Mouse (Mus musculus) ES-E14 (cell line): ENCODE measurements around the gene Hps3. TPM values are rescaled to one million over a fixed set of nuclear protein-coding genes. Genes with fewer than 3 reads are reported as not detected.

ENCODE experiments used
- DNase-seq: peaks from one replicate; pipeline ENCODE4 v3.0.0-alpha.2; 2013; ENCODE audit warnings: low read depth, low spot score
- H3K27ac ChIP-seq: 2 replicates; pipeline ENCODE4 v1.5.1; 2012; ENCODE audit warnings: low read depth, mild to moderate bottlenecking, low read length, moderate library complexity, mixed read lengths; ENCODE audit not compliant: poor library complexity, insufficient read depth, severe bottlenecking
- H3K36me3 ChIP-seq: 2 replicates; pipeline ENCODE4 v1.6.1; 2012; ENCODE audit warnings: mild to moderate bottlenecking, low read length, moderate library complexity, mixed read lengths; ENCODE audit not compliant: control insufficient read depth, poor library complexity, insufficient read depth, severe bottlenecking
- H3K4me1 ChIP-seq, 2 experiments: fragments of 150-350 bp in 1 of 2; sonication (generic) in 1 of 2; 2 replicates each; pipeline ENCODE4 v1.6.1; 2012; ENCODE audit warnings: low read length in 2 of 2, mild to moderate bottlenecking in 1 of 2, mixed read lengths in 1 of 2; ENCODE audit not compliant: control insufficient read depth in 2 of 2, insufficient read depth in 2 of 2, poor library complexity in 1 of 2
- H3K4me3 ChIP-seq, 2 experiments: fragments of 150-350 bp in 1 of 2; sonication (generic) in 1 of 2; 2 replicates each; pipeline ENCODE4 v1.5.1; 2012; ENCODE audit warnings: low read length in 2 of 2, low read depth in 1 of 2, mild to moderate bottlenecking in 1 of 2, mixed read lengths in 1 of 2; ENCODE audit not compliant: insufficient read depth in 1 of 2, poor library complexity in 1 of 2, severe bottlenecking in 1 of 2
- H3K9ac ChIP-seq: 2 replicates; pipeline ENCODE4 v1.6.1; 2012; ENCODE audit warnings: low read depth, mild to moderate bottlenecking, low read length, mixed read lengths; ENCODE audit not compliant: poor library complexity, insufficient read depth, severe bottlenecking
- H3K9me3 ChIP-seq: fragments of 150-350 bp; sonication (generic); 2 replicates; pipeline ENCODE4 v1.6.1; 2012; ENCODE audit warnings: low read depth, mild to moderate bottlenecking, low read length; ENCODE audit not compliant: control insufficient read depth, insufficient read depth
- CHD2 ChIP-seq: IDR thresholded peaks from 2 replicates; pipeline ENCODE4 v1.6.1; 2014; ENCODE audit warnings: mild to moderate bottlenecking, low read depth, low read length, inconsistent platforms
- HCFC1 ChIP-seq: IDR thresholded peaks from 2 replicates; pipeline ENCODE4 v1.6.1; 2012; ENCODE audit warnings: low read length, inconsistent platforms, borderline replicate concordance; ENCODE audit not compliant: insufficient read depth
- MAFK ChIP-seq: IDR thresholded peaks from 2 replicates; pipeline ENCODE4 v1.6.1; 2014; ENCODE audit warnings: mild to moderate bottlenecking, low read depth, low read length, inconsistent platforms; ENCODE audit not compliant: insufficient read depth
- ZC3H11A ChIP-seq: IDR thresholded peaks from 2 replicates; pipeline ENCODE4 v1.6.1; 2012; ENCODE audit warnings: low read depth, mild to moderate bottlenecking, inconsistent platforms, low read length, borderline replicate concordance
- ZNF384 ChIP-seq: IDR thresholded peaks from 2 replicates; pipeline ENCODE4 v1.6.1; 2012; ENCODE audit warnings: low read depth, low read length, inconsistent platforms
- in situ Hi-C, 2 experiments: fragments of 600-800 bp; cut with MboI; formaldehyde crosslinking; loops; one replicate each; pipeline ENCODE4 v1.15.1; 2025; ENCODE audit warnings: low sequenced_read_pairs in 2 of 2, inconsistent platforms in 1 of 2; ENCODE audit not compliant: unreplicated experiment in 2 of 2
- total RNA-seq: library from RNA; depleted of rRNA; stranded (reverse); fragments of 300-350 nt; gene quantifications from 2 replicates; pipeline ENCODE4 v1.2.3, GENCODE M21; 2012

Gene Hps3
- total RNA-seq, 1 experiment = 8.9 TPM

GRCm38 (mm10) chr3:20026996-20027689 is 8.0 kb downstream of the Hps3 start:
- DNase-seq = no peak
- H3K4me3 ChIP-seq = no peak overlapping the region
- TF ChIP-seq MAFK (no peak), CHD2 (no peak), HCFC1 (no peak), ZNF384 (no peak), ZC3H11A (no peak)
- peaks cover 9% of the 10 kb centered on the region for H3K36me3 ChIP-seq
- no peak overlapping the region for H3K9ac ChIP-seq
- in situ Hi-C loops = no loop called here
- no peak overlapping the region for H3K27ac ChIP-seq
- no peaks in the 10 kb centered on the region for H3K9me3 ChIP-seq
- H3K4me1 ChIP-seq = peaks cover 5 to 8% of the 10 kb centered on the region in 2 experiments; a peak in 3 of 4 replicates

GRCm38 (mm10) chr3:20026481-20026880 is 8.6 kb downstream of the Hps3 start:
- Histone ChIP-seq H3K9ac (no peak overlapping the region), H3K36me3 (peaks cover 9% of the 10 kb centered on the region), H3K4me3 (no peak overlapping the region), H3K4me1 (peaks cover 5 to 8% of the 10 kb centered on the region in 2 experiments; a peak in 3 of 4 replicates), H3K9me3 (no peaks in the 10 kb centered on the region), H3K27ac (no peak overlapping the region)
- in situ Hi-C loops = no loop called here
- DNase-seq = no peak
- TF ChIP-seq CHD2 (no peak), ZNF384 (no peak), HCFC1 (no peak), ZC3H11A (no peak), MAFK (no peak)

GRCm38 (mm10) chr3:20023832-20024231 is 11.3 kb downstream of the Hps3 start:
- TF ChIP-seq CHD2 = peak; percentile 20; the same call in 1 of the 2 replicates
- TF ChIP-seq HCFC1 = no peak
- no peak for TF ChIP-seq MAFK
- TF ChIP-seq ZNF384 = no peak
- H3K4me1 ChIP-seq = peaks cover 5 to 8% of the 10 kb centered on the region in 2 experiments; a peak in 3 of 4 replicates
- peaks cover 12% of the 10 kb centered on the region for H3K36me3 ChIP-seq
- in situ Hi-C loops = no loop called here
- H3K27ac ChIP-seq = peak overlapping the region; percentile 75
- no peak overlapping the region for H3K9ac ChIP-seq
- no peaks in the 10 kb centered on the region for H3K9me3 ChIP-seq
- peak; percentile 73 for DNase-seq
- H3K4me3 ChIP-seq = no peak overlapping the region

GRCm38 (mm10) chr3:20018076-20018475 is 17.0 kb downstream of the Hps3 start:
- H3K36me3 ChIP-seq = peaks cover 12% of the 10 kb centered on the region
- TF ChIP-seq CHD2 = no peak
- TF ChIP-seq HCFC1 = no peak
- no peak for TF ChIP-seq MAFK
- no peak for TF ChIP-seq ZC3H11A

More at GRCm38 (mm10) chr3:20018076-20018475, 17.0 kb downstream of the Hps3 start:
- Histone ChIP-seq H3K4me3 (no peak overlapping the region), H3K27ac (no peak overlapping the region), H3K9me3 (no peaks in the 10 kb centered on the region), H3K4me1 (peaks cover under 1 to 2% of the 10 kb centered on the region in 2 experiments; a peak in 2 of 4 replicates), H3K9ac (no peak overlapping the region)
- DNase-seq = no peak
- in situ Hi-C loops = no loop called here
